Mouse (Mus musculus) midbrain, embryonic 10.5 days (tissue): ENCODE measurements around the gene Tmem246. TPM values are rescaled to one million over a fixed set of nuclear protein-coding genes. Genes with fewer than 3 reads are reported as not detected.
A peak's percentile ranks its signal among the peaks of the same experiment; 100 is the strongest.

ENCODE experiments used
- DNase-seq: peaks from one replicate; pipeline ENCODE4 v3.0.0-alpha.2; 2017; ENCODE audit warnings: low spot score
- H3K27ac ChIP-seq: fragments of 300-500 bp; sonication (generic); replicated peaks from 2 replicates; pipeline ENCODE4 v1.5.1; 2016; ENCODE audit warnings: mild to moderate bottlenecking
- H3K27me3 ChIP-seq: fragments of 300-500 bp; sonication (generic); 2 replicates; pipeline ENCODE4 v1.6.1; 2016; ENCODE audit warnings: low read depth, mild to moderate bottlenecking; ENCODE audit not compliant: poor library complexity, severe bottlenecking
- H3K36me3 ChIP-seq: fragments of 300-500 bp; sonication (generic); 2 replicates; pipeline ENCODE4 v1.6.1; 2016; ENCODE audit warnings: mild to moderate bottlenecking, moderate library complexity
- H3K4me1 ChIP-seq: fragments of 300-500 bp; sonication (generic); 2 replicates; pipeline ENCODE4 v1.6.1; 2016
- H3K4me3 ChIP-seq: fragments of 300-500 bp; sonication (generic); 2 replicates; pipeline ENCODE4 v1.5.1; 2016; ENCODE audit warnings: mild to moderate bottlenecking, moderate library complexity
- H3K9me3 ChIP-seq: fragments of 300-500 bp; sonication (generic); replicated peaks from 2 replicates; pipeline ENCODE4 v1.6.1; 2016; ENCODE audit warnings: mild to moderate bottlenecking
- WGBS: fragments of 180-500 bp; shearing (Covaris S2); methylation state at CpG from one replicate; pipeline ENCODE4 v1.1.7; 2016; 5-methylcytosine and 5-hydroxymethylcytosine counted together
- polyA plus RNA-seq: library from polyadenylated mRNA; unstranded; fragments of >200 nt; fragmentation: Nextera tagmentation; extraction: Ambion mirVana; gene quantifications from 2 replicates; pipeline ENCODE4 v1.2.1, GENCODE M21; 2016

Tmem246 gene
- polyA plus RNA-seq, 1 experiment from 2014 or later, result 16.0 TPM

- H3K4me3 ChIP-seq, result no peak overlapping the region
- no peaks in the 10 kb centered on the region for H3K9me3 ChIP-seq
- H3K4me1 ChIP-seq, result no peaks in the 10 kb centered on the region
- H3K36me3 ChIP-seq, result no peaks in the 10 kb centered on the region
- no peaks in the 10 kb centered on the region for H3K27me3 ChIP-seq
- 89% methylated on average over 1 of the region's 1 CpGs for WGBS
- no peak overlapping the region for H3K27ac ChIP-seq
- no peak for DNase-seq
Measured at GRCm38 (mm10) chr4:49605459-49605858, 7.8 kb upstream of the Tmem246 start.

GRCm38 (mm10) chr4:49604616-49605015, 6.9 kb upstream of the Tmem246 start:
- Histone ChIP-seq H3K4me3 (no peak overlapping the region), H3K9me3 (no peaks in the 10 kb centered on the region), H3K4me1 (no peaks in the 10 kb centered on the region), H3K36me3 (no peaks in the 10 kb centered on the region), H3K27me3 (no peaks in the 10 kb centered on the region), H3K27ac (no peak overlapping the region)
- no peak for DNase-seq
- 86% methylated on average over 5 of the region's 5 CpGs for WGBS

GRCm38 (mm10) chr4:49604016-49604546, 6.4 kb upstream of the Tmem246 start:
- H3K9me3 ChIP-seq, result no peaks in the 10 kb centered on the region
- no peaks in the 10 kb centered on the region for H3K36me3 ChIP-seq
- H3K27ac ChIP-seq, result no peak overlapping the region
- no peaks in the 10 kb centered on the region for H3K4me1 ChIP-seq
- WGBS, result 47% methylated on average over 1 of the region's 1 CpGs
- H3K27me3 ChIP-seq, result no peaks in the 10 kb centered on the region
- no peak for DNase-seq
- H3K4me3 ChIP-seq, result no peak overlapping the region

DNA sequence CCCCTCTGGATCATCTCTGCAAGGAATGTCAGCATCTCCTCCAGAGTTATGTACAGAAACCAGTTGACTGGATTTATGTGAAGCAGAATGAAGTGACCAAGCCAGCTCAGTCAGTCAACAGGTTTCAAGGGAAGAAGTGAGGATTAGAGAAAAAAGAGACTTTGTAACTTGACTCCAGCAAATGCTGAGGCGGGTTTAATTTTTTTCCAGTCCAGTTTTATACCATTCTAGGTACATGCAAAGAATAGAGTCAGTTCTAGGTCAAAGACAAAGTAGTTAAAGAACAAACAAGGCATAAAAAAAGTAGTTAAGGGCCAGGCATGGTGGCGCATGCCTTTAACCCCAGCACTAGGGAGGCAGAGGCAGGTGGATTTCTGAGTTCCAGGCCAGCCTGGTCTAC, 5.5 kb upstream of the Tmem246 start:
- Histone ChIP-seq H3K4me3 (no peak overlapping the region), H3K4me1 (peaks cover under 1% of the 10 kb centered on the region), H3K9me3 (no peaks in the 10 kb centered on the region), H3K27me3 (no peaks in the 10 kb centered on the region; the same call in 1 of the 2 replicates), H3K36me3 (no peaks in the 10 kb centered on the region), H3K27ac (no peak overlapping the region)
- 88% methylated on average over 2 of the region's 2 CpGs for WGBS
- DNase-seq, result no peak

GRCm38 (mm10) chr4:49596846-49597182, 862 bp downstream of the Tmem246 start:
- Histone ChIP-seq H3K9me3 (no peaks in the 10 kb centered on the region), H3K4me1 (peaks cover 16% of the 10 kb centered on the region), H3K27me3 (no peaks in the 10 kb centered on the region; the same call in 1 of the 2 replicates), H3K4me3 (peak overlapping the region; percentile 86), H3K27ac (peak overlapping the region; percentile 92), H3K36me3 (no peaks in the 10 kb centered on the region)
- 1% methylated on average over 20 of the region's 20 CpGs for WGBS
- DNase-seq, result no peak

GRCm38 (mm10) chr4:49590152-49590551, 7.5 kb downstream of the Tmem246 start:
- Histone ChIP-seq H3K27ac (no peak overlapping the region), H3K36me3 (peaks cover 16% of the 10 kb centered on the region), H3K27me3 (no peaks in the 10 kb centered on the region), H3K4me1 (0 out of 2 replicates have a peak, but pooled peaks cover 2% of the 10 kb centered on the region), H3K9me3 (no peaks in the 10 kb centered on the region), H3K4me3 (no peak overlapping the region)
- WGBS, result 85% methylated on average over 2 of the region's 2 CpGs
- no peak for DNase-seq

DNA sequence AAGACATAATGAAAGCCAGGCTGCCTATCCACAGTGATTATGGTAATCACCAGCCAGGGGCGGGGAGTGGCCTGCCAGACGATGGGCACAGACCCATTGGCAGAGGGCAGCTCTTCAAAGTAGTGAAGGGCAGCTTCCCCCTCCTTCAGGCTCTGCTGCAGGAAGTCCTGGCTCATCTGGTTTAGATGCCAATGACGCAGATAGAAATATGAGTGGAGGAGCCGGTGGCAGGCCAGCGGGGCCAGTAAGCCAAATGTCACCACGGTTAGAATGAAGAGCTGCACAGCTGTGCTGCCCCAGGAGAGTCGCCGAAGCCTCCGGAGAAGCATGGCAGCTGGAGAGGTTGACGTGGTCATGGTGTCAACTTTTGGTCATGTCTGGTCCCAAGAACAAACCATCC, 10.9 kb downstream of the Tmem246 start:
- no peaks in the 10 kb centered on the region for H3K4me1 ChIP-seq
- peaks cover 16% of the 10 kb centered on the region for H3K36me3 ChIP-seq
- no peak for DNase-seq
- H3K9me3 ChIP-seq, result no peaks in the 10 kb centered on the region
- H3K27ac ChIP-seq, result no peak overlapping the region
- WGBS, result 92% methylated on average over 10 of the region's 10 CpGs
- H3K4me3 ChIP-seq, result no peak overlapping the region
- no peaks in the 10 kb centered on the region for H3K27me3 ChIP-seq

GRCm38 (mm10) chr4:49585524-49586101, 12.1 kb downstream of the Tmem246 start:
- Histone ChIP-seq H3K36me3 (peaks cover 16% of the 10 kb centered on the region), H3K4me1 (no peaks in the 10 kb centered on the region), H3K4me3 (no peak overlapping the region), H3K27me3 (no peaks in the 10 kb centered on the region), H3K27ac (no peak overlapping the region), H3K9me3 (no peaks in the 10 kb centered on the region)
- WGBS, result 91% methylated on average over 7 of the region's 7 CpGs
- no peak for DNase-seq

GRCm38 (mm10) chr4:49583965-49584831, 13.5 kb downstream of the Tmem246 start:
- Histone ChIP-seq H3K36me3 (peaks cover 16% of the 10 kb centered on the region), H3K27ac (no peak overlapping the region), H3K27me3 (no peaks in the 10 kb centered on the region), H3K9me3 (no peaks in the 10 kb centered on the region), H3K4me3 (no peak overlapping the region), H3K4me1 (no peaks in the 10 kb centered on the region)
- DNase-seq, result no peak
- WGBS, result 79% methylated on average over 14 of the region's 14 CpGs

GRCm38 (mm10) chr4:49581256-49581655, 16.4 kb downstream of the Tmem246 start:
- no peak for DNase-seq
- Histone ChIP-seq H3K27ac (no peak overlapping the region), H3K27me3 (no peaks in the 10 kb centered on the region), H3K36me3 (peaks cover 9% of the 10 kb centered on the region), H3K9me3 (no peaks in the 10 kb centered on the region), H3K4me3 (no peak overlapping the region), H3K4me1 (no peaks in the 10 kb centered on the region)
- WGBS, result 82% methylated on average over 4 of the region's 4 CpGs

DNA sequence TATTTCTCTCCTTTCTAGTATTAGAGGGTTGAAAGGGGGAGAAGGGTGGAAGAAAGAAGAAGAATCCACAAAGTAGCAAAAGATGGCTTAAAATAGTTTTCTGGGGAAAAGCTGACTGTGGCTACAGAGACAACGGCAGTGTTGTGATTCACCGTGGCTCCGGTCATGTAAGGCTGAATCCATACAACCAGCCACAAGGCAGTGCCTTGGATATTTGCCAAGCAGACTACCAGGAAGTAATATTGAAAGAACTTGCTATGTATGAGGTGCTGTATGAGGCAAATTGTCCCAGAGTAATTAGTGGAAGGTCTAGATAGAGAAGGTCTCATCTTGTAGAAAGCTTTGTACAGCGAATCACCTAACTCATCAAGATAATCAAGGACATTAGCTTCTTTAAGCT, 25.5 kb downstream of the Tmem246 start:
- DNase-seq, result no peak
- H3K9me3 ChIP-seq, result no peaks in the 10 kb centered on the region
- H3K4me3 ChIP-seq, result no peak overlapping the region
- H3K36me3 ChIP-seq, result no peaks in the 10 kb centered on the region
- H3K27ac ChIP-seq, result no peak overlapping the region
- WGBS, result 91% methylated on average over 4 of the region's 4 CpGs
- no peaks in the 10 kb centered on the region for H3K4me1 ChIP-seq
- H3K27me3 ChIP-seq, result no peaks in the 10 kb centered on the region

- H3K36me3 ChIP-seq, result no peaks in the 10 kb centered on the region
- H3K27me3 ChIP-seq, result no peaks in the 10 kb centered on the region
- DNase-seq, result peak; percentile 27
- 23% methylated on average over 3 of the region's 3 CpGs for WGBS
- no peaks in the 10 kb centered on the region for H3K9me3 ChIP-seq
- no peak overlapping the region for H3K4me3 ChIP-seq
- H3K27ac ChIP-seq, result no peak overlapping the region
- H3K4me1 ChIP-seq, result no peaks in the 10 kb centered on the region
Measured at GRCm38 (mm10) chr4:49567613-49568012, 30.1 kb downstream of the Tmem246 start.
